Mouse (Mus musculus) urinary bladder, adult 2 months (tissue): ENCODE results near the gene Mlycd. TPM values are rescaled to one million over a fixed set of nuclear protein-coding genes. Genes with fewer than 3 reads are reported as not detected.

Experiments
- polyA plus RNA-seq: library from polyadenylated mRNA; depleted of rRNA; stranded (reverse); fragments of >200 nt; gene quantifications from 2 replicates; pipeline ENCODE4 v1.2.3, GENCODE M21; 2012; rRNA removed

Mlycd gene
- polyA plus RNA-seq, 1 experiment, result 23.2 TPM

Other genes with a start within 250 kb of the Mlycd start
- gene Hsbp1, start 50.4 kb upstream of the Mlycd start, polyA plus RNA-seq, result 215 and 252 TPM in 2 replicates
- gene Osgin1, start 39.2 kb downstream of the Mlycd start, polyA plus RNA-seq, result 69.4 and 84.6 TPM in 2 replicates
- gene Necab2, start 51.8 kb downstream of the Mlycd start, polyA plus RNA-seq, result 0.08 and 0.12 TPM in 2 replicates
- gene Slc38a8, start 106.8 kb downstream of the Mlycd start, polyA plus RNA-seq, result 0.04 and 0.08 TPM in 2 replicates
- gene Mbtps1, start 163.9 kb downstream of the Mlycd start, polyA plus RNA-seq, result 90.6 and 92.1 TPM in 2 replicates
- gene Hsdl1, start 180.3 kb downstream of the Mlycd start, polyA plus RNA-seq, result 16.4 and 23.2 TPM in 2 replicates
- 0.07 TPM in 2 replicates for gene Dnaaf1, start 180.4 kb downstream of the Mlycd start, polyA plus RNA-seq
- 11.1 and 14.5 TPM in 2 replicates for gene Taf1c, start 210.3 kb downstream of the Mlycd start, polyA plus RNA-seq
- not detected in 2 replicates for gene Adad2, start 217.9 kb downstream of the Mlycd start, polyA plus RNA-seq
- 3.5 and 6.6 TPM in 2 replicates for gene Kcng4, start 240.8 kb downstream of the Mlycd start, polyA plus RNA-seq